Mouse (Mus musculus) CH12.LX (cell line): ENCODE results near the gene Ankrd28. TPM values are rescaled to one million over a fixed set of nuclear protein-coding genes. Genes with fewer than 3 reads are reported as not detected.
"Not testable (repeated sequence)": the region's sequence is repeated elsewhere in the genome, so short reads cannot be mapped to it uniquely, and the experiment has no call there.

Source experiments
- DNase-seq: peaks from one replicate; pipeline ENCODE4 v3.0.0-alpha.2; 2013; ENCODE audit errors: extremely low read depth
- H3K27ac ChIP-seq: 2 replicates; pipeline ENCODE4 v1.5.1; 2012; ENCODE audit warnings: low read depth, mild to moderate bottlenecking, control low read depth, moderate library complexity; ENCODE audit not compliant: insufficient read depth
- H3K27me3 ChIP-seq: replicated peaks from 2 replicates; pipeline ENCODE3; 2012; ENCODE audit warnings: inconsistent platforms
- H3K36me3 ChIP-seq, 2 experiments: replicated peaks in 1 of 2; 2 replicates each; pipeline versions ENCODE3 to v1.6.1; 2012; ENCODE audit warnings: inconsistent platforms in 1 of 2, low read length in 1 of 2, mild to moderate bottlenecking in 1 of 2, mixed read lengths in 1 of 2, moderate library complexity in 1 of 2; ENCODE audit not compliant: control insufficient read depth in 1 of 2, insufficient read depth in 1 of 2
- H3K4me1 ChIP-seq, 2 experiments: 2 replicates each; pipeline ENCODE4 v1.6.1; 2012; ENCODE audit warnings: inconsistent platforms in 1 of 2, moderate library complexity in 1 of 2; ENCODE audit not compliant: insufficient read depth in 2 of 2, control insufficient read depth in 1 of 2
- H3K4me2 ChIP-seq: 2 replicates; pipeline ENCODE4 v1.6.1; 2012; ENCODE audit warnings: low read depth, mild to moderate bottlenecking, control low read depth; ENCODE audit not compliant: poor library complexity, insufficient read depth, severe bottlenecking
- H3K4me3 ChIP-seq, 3 experiments: fragments of 150-350 bp in 1 of 3; sonication (generic) in 1 of 3; replicated peaks in 1 of 3; 2 replicates each; pipeline versions ENCODE3 to v1.5.1; 2011 to 2012; ENCODE audit warnings: low read depth in 2 of 3, low read length in 2 of 3, mild to moderate bottlenecking in 2 of 3, moderate library complexity in 2 of 3, control low read depth in 1 of 3, improper control_type of control experiment in 1 of 3, inconsistent platforms in 1 of 3, mixed read lengths in 1 of 3; ENCODE audit not compliant: poor library complexity in 1 of 3
- H3K79me2 ChIP-seq: replicated peaks from 2 replicates; pipeline ENCODE4 v1.6.1; 2012; ENCODE audit warnings: mild to moderate bottlenecking, moderate library complexity; ENCODE audit not compliant: control insufficient read depth, poor library complexity, insufficient read depth, severe bottlenecking; ENCODE audit errors: extremely low read depth
- H3K9ac ChIP-seq: 2 replicates; pipeline ENCODE4 v1.6.1; 2012; ENCODE audit warnings: low read depth, mild to moderate bottlenecking, control low read depth, moderate library complexity; ENCODE audit not compliant: insufficient read depth
- H3K9me3 ChIP-seq: replicated peaks from 2 replicates; pipeline ENCODE3; 2012; ENCODE audit warnings: low read length, inconsistent platforms, mixed read lengths
- ELF1 ChIP-seq: IDR thresholded peaks from 2 replicates; pipeline ENCODE4 v1.6.1; 2014; ENCODE audit warnings: low read depth, mild to moderate bottlenecking, inconsistent platforms, low read length, improper control_type of control experiment
- EP300 ChIP-seq: IDR thresholded peaks from 2 replicates; pipeline ENCODE4 v1.6.1; 2011; ENCODE audit warnings: low read length, improper control_type of control experiment
- ETS1 ChIP-seq: conservative IDR thresholded peaks from 2 replicates; pipeline ENCODE4 v1.6.1; 2012; ENCODE audit warnings: low read depth, mild to moderate bottlenecking, inconsistent platforms, low read length, improper control_type of control experiment, moderate library complexity
- HCFC1 ChIP-seq: IDR thresholded peaks from 2 replicates; pipeline ENCODE4 v1.6.1; 2012; ENCODE audit warnings: low read depth, mild to moderate bottlenecking, inconsistent platforms, low read length, improper control_type of control experiment
- IRF4 ChIP-seq: IDR thresholded peaks from 2 replicates; pipeline ENCODE4 v1.6.1; 2014; ENCODE audit warnings: low read depth, mild to moderate bottlenecking, inconsistent platforms, low read length, improper control_type of control experiment
- KAT2A ChIP-seq: IDR thresholded peaks from 2 replicates; pipeline ENCODE4 v1.6.1; 2012; ENCODE audit warnings: low read length, improper control_type of control experiment, inconsistent platforms; ENCODE audit not compliant: insufficient replicate concordance
- MAFK ChIP-seq: IDR thresholded peaks from 2 replicates; pipeline ENCODE4 v1.6.1; 2011; ENCODE audit warnings: low read length, improper control_type of control experiment; ENCODE audit not compliant: insufficient replicate concordance
- NELFE ChIP-seq: IDR thresholded peaks from 2 replicates; pipeline ENCODE4 v1.6.1; 2011; ENCODE audit warnings: low read depth, low read length, improper control_type of control experiment
- PAX5 ChIP-seq: IDR thresholded peaks from 2 replicates; pipeline ENCODE4 v1.6.1; 2012; ENCODE audit warnings: low read length, inconsistent platforms, mixed read lengths
- POLR2A ChIP-seq: IDR thresholded peaks from 2 replicates; pipeline ENCODE4 v1.6.1; 2011; ENCODE audit warnings: low read depth, mild to moderate bottlenecking, improper control_type of control experiment, low read length
- RAD21 ChIP-seq: IDR thresholded peaks from 2 replicates; pipeline ENCODE4 v1.6.1; 2011; ENCODE audit warnings: low read depth, mild to moderate bottlenecking, low read length, improper control_type of control experiment, moderate library complexity
- SMC3 ChIP-seq: IDR thresholded peaks from 2 replicates; pipeline ENCODE4 v1.6.1; 2011; ENCODE audit warnings: low read depth, low read length, improper control_type of control experiment
- UBTF ChIP-seq: IDR thresholded peaks from 2 replicates; pipeline ENCODE4 v1.6.1; 2012; ENCODE audit warnings: low read depth, mild to moderate bottlenecking, inconsistent platforms, low read length, improper control_type of control experiment, moderate library complexity
- USF1 ChIP-seq: IDR thresholded peaks from 2 replicates; pipeline ENCODE4 v1.6.1; 2014; ENCODE audit warnings: low read depth, mild to moderate bottlenecking, inconsistent platforms, low read length, improper control_type of control experiment
- ZC3H11A ChIP-seq: IDR thresholded peaks from 2 replicates; pipeline ENCODE4 v1.6.1; 2012; ENCODE audit warnings: low read depth, mild to moderate bottlenecking, inconsistent platforms, low read length, improper control_type of control experiment
- ZKSCAN1 ChIP-seq: IDR thresholded peaks from 2 replicates; pipeline ENCODE4 v1.6.1; 2012; ENCODE audit warnings: low read depth, inconsistent platforms, low read length, improper control_type of control experiment, borderline replicate concordance
- ZMIZ1 ChIP-seq: IDR thresholded peaks from 2 replicates; pipeline ENCODE4 v1.6.1; 2012; ENCODE audit warnings: low read depth, mild to moderate bottlenecking, inconsistent platforms, low read length, improper control_type of control experiment
- dilution Hi-C: fragments of 300-500 bp; cut with MboI; formaldehyde crosslinking; loops from 2 replicates; pipeline ENCODE4 v1.14.3; 2020; ENCODE audit warnings: low sequenced_read_pairs; ENCODE audit not compliant: extremely low pct_unique_long_range_greater_than_20kb, extremely low pct_ligation_motif_present
- in situ Hi-C: fragments of 300-500 bp; cut with MboI; formaldehyde crosslinking; loops from 3 replicates; pipeline ENCODE4 v1.14.3; 2019; ENCODE audit warnings: low sequenced_read_pairs, low pct_ligation_motif_present, low pct_unique_long_range_greater_than_20kb, mixed read lengths
- polyA plus RNA-seq: library from polyadenylated mRNA; unstranded; fragments of >175 nt; gene quantifications from 2 replicates; pipeline ENCODE4 v1.2.1, GENCODE M21; 2012; ENCODE audit warnings: low read depth; ENCODE audit not compliant: insufficient read length
- total RNA-seq, 2 experiments: library from RNA; depleted of rRNA; stranded (reverse); fragments of 300-350 nt in 1 of 2; fragments of >200 nt in 1 of 2; gene quantifications; 2 replicates each; pipeline ENCODE4 v1.2.3; 2012 to 2014

Gene Ankrd28
- total and polyA plus RNA-seq, 3 experiments, result 7.3 to 15.0 (median 14.9) TPM

GRCm38 (mm10) chr14:31870436-31870835, 40.0 kb upstream of the Ankrd28 start:
- no peak overlapping the region for H3K9ac ChIP-seq
- TF ChIP-seq POLR2A, result no peak
- no peak for TF ChIP-seq UBTF
- no peak for TF ChIP-seq ZMIZ1
- no peak for TF ChIP-seq NELFE
- no peak for TF ChIP-seq USF1
- TF ChIP-seq HCFC1, result no peak
- no peak for TF ChIP-seq RAD21
- TF ChIP-seq PAX5, result no peak
- TF ChIP-seq ETS1, result no peak
- no peak for TF ChIP-seq MAFK
- TF ChIP-seq IRF4, result no peak
- no peak for TF ChIP-seq EP300
- no peak for TF ChIP-seq ELF1
- no peak for TF ChIP-seq ZC3H11A
- TF ChIP-seq SMC3, result no peak
- TF ChIP-seq, all 38 proteins: peak for 0
- in situ Hi-C loops (no loop called here), dilution Hi-C loops (no loop called here)
- Histone ChIP-seq H3K27ac (no peak overlapping the region), H3K36me3 (no peaks in the 10 kb centered on the region), H3K27me3 (no peaks in the 10 kb centered on the region), H3K9me3 (peaks cover 3% of the 10 kb centered on the region), H3K4me2 (no peak overlapping the region), H3K4me1 (no peaks in the 10 kb centered on the region), H3K4me3 (no peak overlapping the region), H3K79me2 (no peaks in the 10 kb centered on the region)
- no peak for DNase-seq

GRCm38 (mm10) chr14:31868591-31868990, 38.1 kb upstream of the Ankrd28 start:
- Histone ChIP-seq H3K79me2 (no peaks in the 10 kb centered on the region), H3K9me3 (peaks cover 3% of the 10 kb centered on the region), H3K9ac (no peak overlapping the region), H3K27me3 (no peaks in the 10 kb centered on the region), H3K4me3 (no peak overlapping the region), H3K27ac (no peak overlapping the region), H3K4me2 (no peak overlapping the region), H3K36me3 (no peaks in the 10 kb centered on the region), H3K4me1 (no peaks in the 10 kb centered on the region)
- TF ChIP-seq EP300 (no peak), ELF1 (no peak), ZKSCAN1 (no peak), KAT2A (no peak), PAX5 (no peak)
- in situ Hi-C loops, result no loop called here
- dilution Hi-C loops, result no loop called here
- no peak for DNase-seq

GRCm38 (mm10) chr14:31866366-31866765, 35.9 kb upstream of the Ankrd28 start:
- H3K27me3 ChIP-seq, H3K79me2 ChIP-seq, H3K4me2 ChIP-seq, H3K27ac ChIP-seq, DNase-seq, H3K9ac ChIP-seq, H3K4me1 ChIP-seq, H3K36me3 ChIP-seq, H3K9me3 ChIP-seq, H3K4me3 ChIP-seq, dilution Hi-C loops, in situ Hi-C loops: not testable (repeated sequence)
